Mouse (Mus musculus): Measurements from ENCODE around the gene Erbb4.

Erbb4 gene

DNA sequence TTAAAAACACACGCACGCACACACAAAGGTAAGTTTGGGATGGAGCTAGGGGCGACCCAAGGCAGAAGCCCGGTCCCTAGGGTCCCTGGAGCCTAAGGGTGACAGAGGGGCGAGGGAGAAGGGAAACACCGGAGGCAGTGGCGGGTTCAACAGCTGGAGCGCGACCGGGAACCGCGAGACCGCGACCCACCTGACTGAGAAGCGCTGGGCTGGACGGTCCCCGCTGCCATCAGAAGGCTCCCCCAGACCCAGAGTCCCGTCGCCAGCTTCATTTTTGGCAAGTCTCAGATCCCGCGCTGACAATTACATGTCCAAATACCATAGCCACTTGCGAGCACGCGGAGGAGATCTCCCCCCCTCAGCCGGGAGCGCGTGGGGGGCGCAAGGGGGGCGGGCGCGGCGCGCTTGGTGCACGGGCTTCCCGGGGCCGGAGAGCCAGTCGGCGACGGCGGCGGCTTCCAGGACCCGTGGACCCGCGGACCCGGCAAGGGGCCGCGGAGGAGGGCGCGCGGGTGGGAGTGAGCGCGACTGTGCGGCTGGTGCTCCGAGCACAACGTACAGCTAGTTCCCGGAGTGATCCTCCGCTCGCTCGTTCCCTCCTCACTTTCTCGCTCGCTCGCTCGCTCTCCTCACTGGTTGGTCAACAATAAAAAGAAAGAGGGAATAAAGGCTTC lies at the start of gene Erbb4:
TSS of gene Erbb4 (minus strand) at position 575 of the 674 bp plus-strand sequence.
- DNase-seq, result peak; percentile 48

GRCm38 (mm10) chr1:69157346-69157745 lies 49.5 kb upstream of the Erbb4 start:
- DNase-seq, result no peak

DNA sequence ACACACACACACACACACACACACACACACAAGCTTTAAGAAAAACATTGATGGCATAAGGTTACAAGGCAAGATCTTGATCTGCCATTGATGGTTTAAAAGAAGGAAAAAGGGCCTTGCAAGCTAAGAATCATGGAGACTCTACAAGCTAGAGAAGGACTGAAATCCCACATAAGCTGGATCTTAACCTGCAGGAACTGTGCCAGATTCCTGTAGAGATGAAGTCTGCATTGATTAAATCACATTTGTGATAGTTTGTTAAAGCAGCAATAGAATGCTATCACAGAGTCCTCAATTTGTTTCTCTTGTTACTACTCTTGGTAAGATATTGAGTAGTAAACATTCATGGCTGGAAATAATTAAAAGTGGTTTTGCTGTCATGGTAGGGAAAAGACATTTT lies 33.5 kb upstream of the Erbb4 start:
- no peak for DNase-seq

DNA sequence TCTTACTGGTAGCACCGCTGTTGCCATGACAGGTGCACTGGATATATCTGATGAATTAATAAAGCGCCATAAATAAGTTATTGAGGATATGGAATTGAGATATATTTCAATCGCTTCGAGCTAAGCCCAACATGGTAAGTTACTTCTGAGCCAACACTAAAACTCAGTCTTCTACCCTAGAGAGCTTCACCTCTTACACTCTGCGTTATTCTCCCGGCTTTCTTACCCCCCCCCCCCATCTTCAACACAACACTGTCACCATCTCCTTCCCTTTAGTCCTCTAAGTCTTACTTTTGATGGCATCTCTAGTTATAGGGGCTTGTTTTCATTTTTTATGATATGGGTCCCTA lies 31.6 kb upstream of the Erbb4 start:
- no peak for DNase-seq

DNA sequence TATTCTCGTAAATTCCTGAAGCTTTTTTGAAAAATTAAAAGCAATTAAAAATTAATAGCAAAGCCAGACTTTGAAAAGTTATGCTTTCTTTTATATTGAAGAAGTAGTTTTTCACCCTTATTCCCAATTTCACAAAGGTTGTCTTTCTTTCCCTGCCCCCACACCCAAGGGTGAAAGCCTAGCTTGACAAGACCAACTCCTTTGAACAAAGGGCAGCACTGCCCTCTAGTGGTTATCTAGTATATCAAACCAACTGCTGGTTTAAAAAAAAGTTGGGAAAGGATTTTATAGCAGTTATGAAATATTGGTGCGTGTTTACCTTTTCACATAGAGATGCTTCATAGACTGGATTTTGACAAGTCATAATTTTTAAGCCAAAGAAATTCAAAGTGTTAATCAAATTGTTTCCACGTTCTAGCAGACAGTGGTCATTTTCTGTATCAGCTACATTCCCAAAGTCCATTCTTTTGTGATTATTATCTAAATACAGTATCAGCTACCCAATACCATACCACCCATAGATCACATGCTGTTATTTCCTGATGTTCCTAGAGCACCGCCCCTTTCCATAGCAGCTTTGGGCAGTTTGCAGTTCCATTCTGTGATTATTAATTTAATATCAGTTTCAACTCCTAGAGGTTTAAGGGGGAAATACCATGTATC lies 31.1 kb upstream of the Erbb4 start:
- DNase-seq, result peak; percentile 48

DNA sequence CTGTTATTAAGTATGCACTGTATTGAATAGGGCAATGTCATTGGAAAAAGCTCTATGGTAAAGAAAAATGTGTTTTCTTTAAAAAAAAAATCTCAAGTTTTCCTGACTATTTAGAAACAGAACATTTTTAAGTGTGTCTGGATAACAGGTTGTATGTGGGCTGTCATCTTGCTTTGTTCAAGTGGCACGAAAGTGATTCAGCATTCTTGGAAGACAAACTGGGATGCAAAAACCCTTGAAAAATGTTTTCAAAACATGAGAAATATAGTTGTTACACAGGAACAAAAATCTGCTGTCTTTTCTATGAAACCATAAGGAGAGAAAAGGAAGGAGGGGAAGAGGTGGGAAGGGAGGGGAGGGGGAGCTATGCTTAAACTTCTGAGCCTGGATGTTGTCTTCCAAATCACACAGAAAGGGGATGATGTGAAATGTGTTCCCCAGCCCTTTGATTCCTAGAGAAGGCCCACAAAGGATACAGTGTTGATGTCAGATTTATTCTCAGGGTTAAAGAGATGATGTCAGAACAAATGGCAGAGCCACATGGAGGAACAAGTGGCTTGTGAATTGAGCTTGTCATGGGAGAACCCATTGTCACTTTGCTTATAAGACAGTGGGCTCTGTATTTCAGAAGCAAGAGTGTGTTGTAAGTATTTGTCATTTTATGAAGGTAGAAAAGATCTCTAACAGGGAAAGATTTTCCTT lies 16.4 kb upstream of the Erbb4 start:
- DNase-seq, result no peak

- no peak for DNase-seq
Observed at GRCm38 (mm10) chr1:69118249-69118938, 10.5 kb upstream of the Erbb4 start.

DNA sequence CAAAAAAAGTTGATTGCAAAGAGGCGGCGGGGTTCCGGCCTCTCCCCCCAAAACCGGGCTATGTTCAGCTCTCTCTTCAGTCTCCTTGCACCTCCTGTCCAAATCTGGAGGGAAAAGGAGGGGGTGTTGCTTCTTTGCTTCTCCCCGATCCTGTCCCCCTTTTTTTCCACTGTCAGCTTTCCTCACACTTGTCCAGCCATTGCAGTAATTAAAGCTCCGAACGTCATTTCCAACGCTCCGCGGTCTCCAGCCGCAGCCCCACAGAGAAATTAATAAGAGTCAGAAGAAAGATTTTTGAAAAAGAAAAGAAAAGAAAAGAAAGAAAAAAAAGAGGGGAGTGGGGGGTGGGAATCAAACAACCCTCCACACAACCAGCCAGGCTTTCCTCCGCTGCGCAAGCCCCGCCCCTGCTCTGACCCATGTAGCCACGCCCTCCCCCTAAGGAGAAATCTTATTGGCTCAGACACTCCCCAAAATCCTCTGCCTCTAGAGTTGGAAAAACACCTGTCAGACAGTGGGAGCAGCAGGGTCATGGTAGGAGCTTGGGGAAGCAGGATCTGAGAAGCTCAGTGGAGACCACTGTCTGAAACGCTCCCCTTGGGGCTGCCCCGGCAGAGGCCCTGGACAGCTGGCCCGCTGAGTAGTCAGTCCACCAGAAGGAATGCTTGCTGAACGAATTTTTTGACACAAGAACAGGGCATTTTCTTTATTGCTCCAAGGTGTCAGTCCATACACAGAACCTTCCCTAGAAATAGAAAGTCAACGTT lies 483 bp upstream of the Erbb4 start:
- peak; percentile 70 for DNase-seq

- DNase-seq, result peak; percentile 67
Observed at GRCm38 (mm10) chr1:69106937-69107461, 860 bp downstream of the Erbb4 start.

- DNase-seq, result peak; percentile 48
Observed at GRCm38 (mm10) chr1:69106322-69106761, 1.5 kb downstream of the Erbb4 start.

GRCm38 (mm10) chr1:69105493-69106321 lies 2.2 kb downstream of the Erbb4 start:
- DNase-seq, result peak; percentile 47

DNA sequence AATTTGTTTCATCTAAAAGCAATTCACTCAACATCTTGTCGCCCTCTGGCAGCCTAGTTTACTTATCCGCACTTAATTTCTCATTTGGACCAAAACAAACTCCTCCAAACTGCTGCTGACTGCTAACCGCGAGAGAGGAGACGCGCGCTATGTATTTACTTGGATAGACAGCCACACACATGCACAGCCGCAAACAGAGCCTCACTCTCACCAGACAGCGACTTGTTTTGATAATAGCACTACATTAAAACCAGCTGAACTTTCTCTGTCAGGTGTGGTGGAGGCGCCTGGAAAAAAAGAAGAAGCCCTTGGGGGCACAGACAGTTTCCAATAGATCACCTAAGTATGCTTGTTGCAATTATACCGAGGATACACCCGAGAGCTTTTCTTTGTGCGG lies 2.8 kb downstream of the Erbb4 start:
- DNase-seq, result peak; percentile 10

DNA sequence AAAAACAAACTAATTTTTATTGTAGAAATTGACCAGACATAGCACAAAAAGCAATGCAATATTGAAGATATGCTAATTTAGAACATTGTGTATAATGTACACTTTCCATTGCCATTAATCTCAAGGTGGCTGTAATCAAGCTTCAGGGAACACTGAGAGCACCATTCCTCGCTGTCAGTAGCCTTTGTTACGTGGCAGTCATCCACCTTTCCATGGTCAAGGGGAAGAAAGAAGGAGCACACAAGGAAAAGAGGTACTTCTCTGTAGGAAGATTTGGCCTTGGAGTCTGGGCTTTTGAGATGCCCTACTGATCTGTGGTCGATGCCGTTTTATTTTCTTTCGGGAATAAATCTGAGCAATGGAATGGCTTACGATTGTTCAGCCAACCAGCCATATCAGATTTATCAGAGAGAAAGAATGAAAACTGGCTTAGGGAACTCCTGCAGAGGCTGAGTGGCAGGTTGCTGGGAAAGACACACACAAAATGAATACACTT lies 4.6 kb downstream of the Erbb4 start:
- DNase-seq, result no peak

GRCm38 (mm10) chr1:69101670-69102069 lies 6.2 kb downstream of the Erbb4 start:
- no peak for DNase-seq

DNA sequence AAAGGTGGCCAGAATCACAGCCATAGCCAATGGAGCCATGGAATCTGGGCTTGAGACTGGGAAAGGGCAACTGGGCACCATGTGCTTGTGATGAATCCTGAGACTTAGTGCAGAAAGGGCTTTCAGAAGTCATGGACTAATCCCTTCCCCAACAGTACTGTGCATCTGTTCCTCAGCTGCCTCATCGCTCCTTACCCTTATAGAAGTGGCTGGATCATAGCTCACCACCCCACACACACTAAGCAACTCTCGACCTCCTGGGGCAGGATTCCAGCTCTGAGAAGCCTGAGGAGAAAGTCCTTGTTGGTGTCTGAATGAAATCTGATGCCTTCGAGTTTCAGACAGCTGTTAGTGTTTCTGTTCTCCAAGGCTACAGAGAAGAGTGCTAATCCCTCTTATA lies 14.8 kb downstream of the Erbb4 start:
- DNase-seq, result no peak

DNA sequence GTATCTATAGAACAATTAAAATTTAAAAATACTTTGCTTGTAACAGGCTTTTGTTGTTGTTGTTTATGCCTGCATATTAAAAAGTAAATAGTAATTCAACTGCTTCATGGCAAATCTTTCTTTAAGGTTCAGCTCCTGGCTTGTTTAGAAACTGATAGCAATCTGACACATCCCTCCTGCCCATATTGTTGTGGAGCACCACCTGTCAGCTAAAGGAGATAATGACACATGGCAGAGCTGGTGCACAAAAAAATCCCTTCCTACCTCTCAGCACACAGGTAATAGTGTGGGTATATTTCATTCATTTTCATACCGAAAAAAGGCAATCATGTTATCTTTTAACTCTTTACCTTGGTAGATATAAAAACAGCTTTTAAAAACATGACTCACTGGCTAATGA lies 18.5 kb downstream of the Erbb4 start:
- DNase-seq, result no peak

DNA sequence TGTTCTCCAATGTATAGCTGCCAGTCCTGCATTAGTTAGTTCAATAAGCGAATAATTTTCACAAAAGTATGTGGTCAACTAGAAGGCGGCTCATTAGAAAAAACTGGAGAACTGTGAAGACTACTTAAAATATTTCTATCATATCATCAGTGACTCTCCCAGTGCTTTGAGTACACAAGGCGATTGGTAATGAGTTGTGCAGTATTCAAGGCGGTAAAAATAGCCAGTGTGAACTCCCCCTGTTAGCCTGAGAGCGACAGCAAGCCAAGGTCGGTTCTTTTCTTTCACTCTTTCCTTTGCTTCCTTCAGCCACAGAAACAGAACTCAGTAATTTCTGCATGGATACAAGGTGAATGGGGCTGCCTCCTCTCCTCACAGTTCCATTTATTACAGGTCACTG lies 22.1 kb downstream of the Erbb4 start:
- no peak for DNase-seq

DNA sequence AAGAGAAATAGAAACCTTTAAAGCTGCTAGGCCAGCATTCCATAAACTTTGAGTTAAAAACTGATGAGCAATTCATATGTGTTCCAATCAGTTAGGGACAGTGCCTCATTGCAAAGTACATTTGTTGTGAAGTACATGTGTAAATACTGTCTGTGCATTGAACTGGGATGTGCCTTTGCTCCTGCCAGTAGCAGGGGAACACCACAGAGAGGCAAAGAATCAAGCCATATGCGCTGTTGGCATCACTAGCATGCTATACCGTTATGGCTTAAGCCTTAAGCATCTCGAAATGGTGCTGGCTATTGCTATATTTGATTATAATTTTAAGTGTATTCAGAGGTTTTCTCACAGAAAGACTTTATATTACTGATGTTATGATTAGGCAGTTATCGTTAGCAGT lies 58.9 kb downstream of the Erbb4 start:
- no peak for DNase-seq

- DNase-seq, result no peak
Observed at GRCm38 (mm10) chr1:69046228-69046978, 61.5 kb downstream of the Erbb4 start.

GRCm38 (mm10) chr1:69027816-69028215 lies 80.0 kb downstream of the Erbb4 start:
- no peak for DNase-seq

DNA sequence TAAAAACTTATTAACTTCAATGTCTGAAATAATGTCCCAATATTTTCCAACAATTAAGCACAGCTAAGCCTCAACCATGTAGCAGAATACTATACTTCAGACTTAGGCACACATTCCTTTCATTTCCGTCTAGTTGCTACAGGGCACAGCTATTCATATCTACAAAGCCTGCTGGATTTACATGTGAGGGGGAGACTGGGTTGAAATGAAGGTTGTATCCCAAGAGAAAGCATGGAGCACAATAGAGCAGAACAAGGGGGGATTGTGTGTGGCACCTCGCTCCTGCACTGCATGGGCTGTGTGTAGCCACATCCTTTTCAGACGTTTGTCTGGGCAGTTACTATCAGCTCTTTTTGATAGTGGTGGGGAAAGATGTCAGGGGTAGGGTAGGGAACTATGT lies 83.0 kb downstream of the Erbb4 start:
- DNase-seq, result no peak

All from cerebellum, adult 9-11 months (tissue).